Mouse (Mus musculus) lung, adult 2 months (tissue): ENCODE results near the gene Wbp4. TPM values are rescaled to one million over a fixed set of nuclear protein-coding genes. Genes with fewer than 3 reads are reported as not detected.
"Not testable (repeated sequence)": the region's sequence is repeated elsewhere in the genome, so short reads cannot be mapped to it uniquely, and the experiment has no call there.

ENCODE experiments used
- DNase-seq: peaks from one replicate; pipeline ENCODE4 v3.0.0; 2022
- H3K4me1 ChIP-seq: fragments of 200-500 bp; 2 replicates; pipeline ENCODE4 v1.6.1; 2011; ENCODE audit warnings: low read length; ENCODE audit not compliant: control insufficient read depth, insufficient read depth
- H3K4me3 ChIP-seq: fragments of 200-500 bp; replicated peaks from 2 replicates; pipeline ENCODE3; 2011; ENCODE audit warnings: low read depth, mild to moderate bottlenecking, control low read depth, low read length; ENCODE audit errors: extremely low read depth
- CTCF ChIP-seq: fragments of 200-500 bp; IDR thresholded peaks from 2 replicates; pipeline ENCODE4 v1.5.1; 2011; ENCODE audit warnings: mild to moderate bottlenecking, low read length, control low read depth; ENCODE audit not compliant: insufficient read depth
- POLR2A ChIP-seq: fragments of 200-500 bp; IDR thresholded peaks from 2 replicates; pipeline ENCODE4 v1.6.1; 2011; ENCODE audit warnings: low read depth, mild to moderate bottlenecking, control low read depth, low read length, borderline replicate concordance; ENCODE audit errors: extremely low read depth
- WGBS: fragments of 180-500 bp; shearing (Covaris S2); methylation state at CpG from one replicate; pipeline ENCODE4 v1.1.7; 2018; 5-methylcytosine and 5-hydroxymethylcytosine counted together
- polyA plus RNA-seq: library from polyadenylated mRNA; depleted of rRNA; stranded (reverse); fragments of >200 nt; gene quantifications from 2 replicates; pipeline ENCODE4 v1.2.3, GENCODE M21; 2012

Wbp4 gene
- polyA plus RNA-seq, 1 experiment = 6.6 TPM

DNA sequence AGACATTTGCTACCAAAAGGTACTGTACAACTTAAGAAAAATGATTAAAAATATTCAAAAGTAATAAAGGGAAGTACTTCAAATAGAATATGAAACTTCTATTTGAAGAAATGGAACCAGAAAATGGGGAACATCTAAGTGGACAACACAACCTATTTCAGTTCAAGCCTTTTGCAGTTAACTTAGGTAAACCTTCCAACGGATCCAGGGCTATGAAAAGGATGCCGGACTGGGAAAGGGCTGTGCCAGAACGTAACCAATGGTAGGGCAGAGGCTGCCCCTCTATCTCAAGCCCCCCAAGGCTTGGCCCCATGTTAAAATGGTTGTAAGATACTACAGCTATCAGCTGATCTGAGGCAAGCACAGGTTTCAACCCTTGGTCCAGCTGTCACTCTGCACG, 20.3 kb downstream of the Wbp4 start:
- no peak for TF ChIP-seq POLR2A
- no peak for TF ChIP-seq CTCF
- DNase-seq = no peak
- 89% methylated on average over 4 of the region's 4 CpGs for WGBS
- no peak overlapping the region for H3K4me3 ChIP-seq
- H3K4me1 ChIP-seq = no peaks in the 10 kb centered on the region

DNA sequence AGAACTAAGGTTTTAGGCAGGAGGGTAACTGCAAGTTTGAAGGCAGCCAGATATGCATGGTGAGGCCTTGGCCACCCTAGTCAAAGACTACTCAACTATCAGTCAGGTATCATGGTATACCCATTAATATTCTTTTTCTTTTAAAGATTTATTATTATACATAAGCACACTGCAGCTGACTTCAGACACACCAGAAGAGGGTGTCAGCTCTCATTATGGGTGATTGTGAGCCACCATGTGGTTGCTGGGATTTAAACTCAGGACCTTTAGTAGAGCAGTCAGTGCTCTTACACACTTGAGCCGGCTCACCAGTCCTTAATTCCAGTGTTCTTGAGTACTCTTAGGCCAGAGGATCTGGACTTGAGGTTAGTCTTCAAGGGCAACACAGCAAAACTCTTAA, 20.9 kb downstream of the Wbp4 start:
- no peak overlapping the region for H3K4me3 ChIP-seq
- H3K4me1 ChIP-seq = no peaks in the 10 kb centered on the region
- WGBS = 79% methylated on average over 1 of the region's 1 CpGs
- TF ChIP-seq POLR2A (no peak), CTCF (no peak)
- no peak for DNase-seq

DNA sequence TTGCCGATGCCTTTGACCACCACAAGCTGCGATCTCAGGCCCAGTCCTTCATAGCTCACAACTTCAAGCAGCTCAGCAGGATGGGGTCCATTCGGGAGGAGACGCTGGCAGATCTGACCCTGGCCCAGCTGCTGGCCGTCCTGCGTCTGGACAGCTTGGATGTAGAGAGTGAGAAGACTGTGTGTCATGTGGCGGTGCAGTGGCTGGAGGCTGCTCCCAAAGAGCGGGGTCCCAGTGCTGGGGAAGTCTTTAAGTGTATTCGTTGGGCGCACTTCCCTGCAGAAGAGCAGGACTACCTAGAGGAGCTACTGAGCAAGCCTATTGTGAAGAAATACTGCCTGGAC, 28.8 kb downstream of the Wbp4 start:
- 94% methylated on average over 8 of the region's 10 CpGs for WGBS
- not testable (repeated sequence) for H3K4me1 ChIP-seq

DNA sequence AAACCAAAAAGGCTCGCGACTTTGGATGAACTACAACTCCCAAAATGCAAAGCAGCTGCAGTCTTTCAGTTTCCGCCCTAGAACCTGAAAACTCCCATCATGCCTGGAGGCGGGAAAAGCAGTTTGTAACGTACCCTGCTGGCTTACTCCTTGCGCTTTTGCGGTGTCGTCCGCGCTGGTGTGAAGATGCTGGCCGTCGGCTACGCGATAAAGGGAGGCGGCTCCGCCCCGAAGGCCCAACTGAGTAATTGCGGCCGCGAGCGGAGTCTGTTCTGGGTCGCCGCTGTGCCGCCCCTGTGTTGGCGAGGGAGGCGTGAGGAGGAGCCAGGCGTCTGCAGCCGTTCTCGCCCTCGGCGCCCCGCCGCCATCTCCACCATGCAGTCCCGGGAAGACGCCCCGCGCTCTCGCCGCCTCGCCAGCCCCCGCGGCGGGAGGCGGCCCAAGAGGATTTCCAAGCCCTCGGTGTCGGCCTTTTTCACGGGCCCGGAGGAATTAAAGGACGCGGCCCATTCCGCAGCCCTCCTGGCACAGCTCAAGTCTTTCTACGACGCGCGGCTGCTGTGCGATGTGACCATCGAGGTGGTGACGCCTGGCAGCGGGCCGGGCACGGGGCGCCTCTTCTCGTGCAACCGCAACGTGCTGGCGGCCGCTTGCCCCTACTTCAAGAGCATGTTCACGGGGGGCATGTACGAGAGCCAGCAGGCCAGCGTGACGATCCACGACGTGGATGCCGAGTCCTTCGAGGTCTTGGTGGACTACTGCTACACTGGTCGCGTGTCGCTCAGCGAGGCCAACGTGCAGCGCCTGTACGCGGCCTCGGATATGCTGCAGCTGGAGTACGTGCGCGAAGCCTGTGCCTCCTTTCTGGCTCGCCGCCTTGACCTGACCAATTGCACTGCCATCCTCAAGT, 29.4 kb downstream of the Wbp4 start, which contains the start of gene Kbtbd6:
Kbtbd6 (plus strand) TSS at position 155 of the 910 bp plus-strand sequence.
- not testable (repeated sequence) for H3K4me1 ChIP-seq
- peak within 1 kb of the TSS; percentile 98 for H3K4me3 ChIP-seq
- peak; percentile 68 for DNase-seq
- 14% methylated on average over 40 of the region's 89 CpGs for WGBS

More for the DNA sequence above, 28.8 kb downstream of the Wbp4 start:
- H3K4me3 ChIP-seq, DNase-seq: not testable (repeated sequence)

DNA sequence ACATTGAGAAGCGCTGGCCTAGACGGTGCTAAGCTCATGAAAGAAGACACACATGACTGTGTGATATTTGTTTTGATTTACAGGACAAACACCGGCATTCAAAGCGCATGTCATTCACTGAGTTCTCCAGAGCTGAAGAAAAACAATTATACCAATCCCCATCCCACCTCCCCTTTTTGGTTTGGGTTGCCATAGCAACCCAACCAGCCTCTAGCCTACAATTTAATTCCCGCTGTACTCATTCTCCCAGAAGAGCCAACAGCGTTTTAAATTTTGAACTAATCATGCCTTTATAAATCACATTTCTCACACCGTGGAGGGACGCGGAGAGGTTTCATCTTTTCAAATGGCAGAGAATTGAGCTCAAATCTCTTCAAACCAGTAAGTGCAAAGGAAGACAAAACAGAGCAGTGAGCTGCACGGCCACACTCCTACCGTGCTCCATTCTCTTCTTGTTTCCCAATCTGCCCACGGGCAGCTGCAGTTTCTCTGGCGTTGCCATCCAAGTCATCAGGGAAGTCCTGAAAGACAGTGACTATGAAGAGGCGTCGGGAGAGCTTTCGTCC, 36.2 kb downstream of the Wbp4 start:
- Histone ChIP-seq H3K4me1 (peaks cover 2% of the 10 kb centered on the region; the same call in 1 of the 2 replicates), H3K4me3 (no peak overlapping the region)
- 70% methylated on average over 16 of the region's 16 CpGs for WGBS
- TF ChIP-seq POLR2A (no peak), CTCF (no peak)
- no peak for DNase-seq

DNA sequence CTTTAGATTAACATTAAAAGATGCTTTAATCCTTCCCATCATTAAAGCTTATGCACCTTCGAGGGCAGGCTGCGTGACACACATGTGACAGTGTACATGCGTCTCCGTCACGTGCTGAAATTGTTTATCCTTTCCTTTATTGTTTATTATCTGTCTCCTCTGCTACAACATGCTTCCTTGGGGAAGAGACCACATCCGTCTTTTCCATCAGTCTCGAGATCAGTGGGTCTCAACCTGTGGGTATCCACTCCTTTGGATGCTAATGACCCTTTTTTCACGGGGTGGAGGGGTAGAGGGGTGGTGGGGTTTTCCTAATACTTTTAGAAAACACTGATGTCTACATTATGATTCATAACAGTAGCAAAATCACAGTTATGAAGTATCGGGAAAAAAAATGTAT, 36.7 kb downstream of the Wbp4 start:
- 71% methylated on average over 9 of the region's 9 CpGs for WGBS
- Histone ChIP-seq H3K4me3 (no peak overlapping the region), H3K4me1 (peaks cover 2% of the 10 kb centered on the region; the same call in 1 of the 2 replicates)
- no peak for DNase-seq
- no peak for TF ChIP-seq CTCF
- TF ChIP-seq POLR2A = no peak

DNA sequence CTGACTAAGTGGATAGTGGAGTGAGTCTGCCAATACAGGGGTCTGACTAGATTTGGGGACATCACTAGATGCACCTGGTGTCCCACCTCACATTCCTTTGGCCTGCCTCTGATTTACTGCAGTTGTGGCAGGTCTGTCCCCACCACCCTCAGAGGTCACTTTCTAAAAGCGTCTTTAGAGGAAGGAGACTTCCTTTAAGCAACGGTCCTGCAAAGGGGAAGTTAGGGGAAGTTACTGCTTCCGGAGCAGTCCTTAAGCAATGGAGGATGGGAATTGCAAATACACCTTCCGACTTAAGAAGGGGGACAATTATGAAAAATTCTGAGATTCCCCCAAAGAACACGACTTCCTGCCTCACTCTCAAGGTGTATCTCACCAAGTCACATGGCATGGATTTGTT, 39.9 kb downstream of the Wbp4 start:
- WGBS = 45% methylated on average over 5 of the region's 5 CpGs
- no peak for DNase-seq
- Histone ChIP-seq H3K4me3 (no peak overlapping the region), H3K4me1 (peaks cover 2% of the 10 kb centered on the region; the same call in 1 of the 2 replicates)
- TF ChIP-seq CTCF = no peak
- no peak for TF ChIP-seq POLR2A

DNA sequence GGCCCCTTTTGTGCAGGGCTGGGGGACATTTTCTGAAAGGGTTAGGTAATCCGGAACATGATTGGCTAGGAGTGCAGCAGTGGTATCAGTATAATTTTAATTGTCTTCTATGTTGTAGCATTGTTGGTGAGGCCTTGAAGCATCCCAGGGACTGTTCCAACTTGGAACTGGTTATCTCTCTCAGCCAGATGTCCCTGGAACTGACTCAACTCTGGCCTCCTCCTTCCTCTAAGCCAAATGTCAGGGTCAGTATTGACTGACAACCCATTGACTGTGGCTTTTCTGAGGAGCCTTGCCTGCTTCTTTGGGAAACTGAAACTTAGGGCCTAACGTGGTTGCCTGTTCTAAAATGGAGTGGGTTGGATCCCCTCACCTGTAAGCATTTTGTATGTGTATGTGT, 40.7 kb downstream of the Wbp4 start:
- peaks cover 2% of the 10 kb centered on the region; the same call in 1 of the 2 replicates for H3K4me1 ChIP-seq
- TF ChIP-seq CTCF (no peak), POLR2A (no peak)
- H3K4me3 ChIP-seq = no peak overlapping the region
- no peak for DNase-seq
- 91% methylated on average over 2 of the region's 2 CpGs for WGBS

DNA sequence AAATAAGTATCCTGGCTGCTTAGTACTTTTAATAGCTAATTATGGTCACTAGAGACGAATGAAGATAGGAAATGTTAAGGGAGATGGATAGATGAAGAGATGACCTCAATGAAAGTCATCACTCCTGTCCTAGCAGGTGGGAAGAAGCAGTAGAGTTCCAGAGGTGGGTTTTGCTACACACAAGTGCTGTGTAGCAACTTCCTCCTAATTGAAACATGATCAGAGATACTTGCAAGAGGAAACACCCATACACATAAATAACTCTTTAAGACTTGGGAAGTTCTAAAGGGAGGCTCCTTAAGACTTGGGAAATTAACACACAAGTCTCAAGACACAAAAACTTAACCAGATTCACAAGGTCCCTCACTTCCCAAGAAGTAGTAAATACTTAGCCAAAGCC, 47.3 kb downstream of the Wbp4 start:
- TF ChIP-seq CTCF (no peak), POLR2A (no peak)
- 55% methylated on average over 1 of the region's 1 CpGs for WGBS
- no peak for DNase-seq
- Histone ChIP-seq H3K4me1 (no peaks in the 10 kb centered on the region), H3K4me3 (no peak overlapping the region)

DNA sequence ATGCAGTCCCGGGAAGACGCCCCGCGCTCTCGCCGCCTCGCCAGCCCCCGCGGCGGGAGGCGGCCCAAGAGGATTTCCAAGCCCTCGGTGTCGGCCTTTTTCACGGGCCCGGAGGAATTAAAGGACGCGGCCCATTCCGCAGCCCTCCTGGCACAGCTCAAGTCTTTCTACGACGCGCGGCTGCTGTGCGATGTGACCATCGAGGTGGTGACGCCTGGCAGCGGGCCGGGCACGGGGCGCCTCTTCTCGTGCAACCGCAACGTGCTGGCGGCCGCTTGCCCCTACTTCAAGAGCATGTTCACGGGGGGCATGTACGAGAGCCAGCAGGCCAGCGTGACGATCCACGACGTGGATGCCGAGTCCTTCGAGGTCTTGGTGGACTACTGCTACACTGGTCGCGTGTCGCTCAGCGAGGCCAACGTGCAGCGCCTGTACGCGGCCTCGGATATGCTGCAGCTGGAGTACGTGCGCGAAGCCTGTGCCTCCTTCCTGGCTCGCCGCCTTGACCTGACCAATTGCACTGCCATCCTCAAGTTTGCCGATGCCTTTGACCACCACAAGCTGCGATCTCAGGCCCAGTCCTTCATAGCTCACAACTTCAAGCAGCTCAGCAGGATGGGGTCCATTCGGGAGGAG, 54.5 kb downstream of the Wbp4 start:
- DNase-seq = peak; percentile 16
- 55% methylated on average over 10 of the region's 59 CpGs for WGBS
- not testable (repeated sequence) for H3K4me1 ChIP-seq, H3K4me3 ChIP-seq
